Mouse (Mus musculus) heart, adult 8-10 months (tissue): Measurements from ENCODE around the gene Xrcc6. TPM values are rescaled to one million over a fixed set of nuclear protein-coding genes. Genes with fewer than 3 reads are reported as not detected.

Source experiments
- DNase-seq: peaks from one replicate; pipeline ENCODE4 v3.0.0; 2022; ENCODE audit warnings: low spot score
- total RNA-seq, 4 experiments: library from RNA; stranded (reverse); gene quantifications; 2 replicates each; pipeline ENCODE4 v1.2.4; 2022

Xrcc6 gene
- total RNA-seq, 4 experiments from 2014 or later, result 20.9 to 28.1 (median 26.8) TPM

DNA sequence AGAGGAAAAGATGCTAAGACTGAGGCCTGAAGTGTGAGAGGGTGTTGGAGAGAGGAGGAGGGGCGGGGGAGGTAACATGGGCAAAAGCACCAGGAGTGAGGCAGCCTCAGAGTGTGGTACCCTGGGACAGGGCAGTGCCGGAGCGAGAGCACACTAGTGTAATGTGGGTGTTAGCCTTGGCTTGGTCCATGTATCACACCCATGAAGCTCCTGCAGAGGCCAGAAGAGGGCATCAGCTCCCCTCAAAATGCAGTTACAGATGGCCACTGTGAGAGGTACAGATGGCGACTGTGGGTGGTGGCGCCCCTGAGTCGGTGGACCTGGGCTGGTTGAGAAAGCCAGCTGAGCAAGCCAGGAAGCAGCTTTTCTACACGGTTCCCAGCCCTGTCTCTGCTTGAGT is 93.5 kb downstream of the Xrcc6 start:
- no peak for DNase-seq

DNA sequence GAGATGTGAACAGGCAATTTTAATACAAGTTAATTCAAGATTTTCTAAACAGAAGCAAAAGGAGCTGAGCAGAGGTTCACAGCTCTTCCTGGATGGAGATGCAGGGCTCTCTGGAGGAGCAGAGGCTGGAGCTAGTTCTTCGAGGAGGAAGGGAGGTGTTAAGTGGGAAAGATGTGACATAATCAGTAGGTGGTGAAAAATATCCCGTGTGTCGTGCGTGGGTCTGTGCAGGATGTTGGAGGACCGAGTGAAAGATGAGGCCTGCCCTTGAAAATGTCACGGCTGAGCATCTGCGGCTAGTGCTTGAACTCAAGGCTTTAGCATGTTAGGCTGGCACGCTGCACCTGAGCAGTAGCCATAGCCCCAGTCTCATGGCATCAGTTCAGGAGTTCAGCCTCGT is 98.0 kb downstream of the Xrcc6 start:
- DNase-seq, result no peak

DNA sequence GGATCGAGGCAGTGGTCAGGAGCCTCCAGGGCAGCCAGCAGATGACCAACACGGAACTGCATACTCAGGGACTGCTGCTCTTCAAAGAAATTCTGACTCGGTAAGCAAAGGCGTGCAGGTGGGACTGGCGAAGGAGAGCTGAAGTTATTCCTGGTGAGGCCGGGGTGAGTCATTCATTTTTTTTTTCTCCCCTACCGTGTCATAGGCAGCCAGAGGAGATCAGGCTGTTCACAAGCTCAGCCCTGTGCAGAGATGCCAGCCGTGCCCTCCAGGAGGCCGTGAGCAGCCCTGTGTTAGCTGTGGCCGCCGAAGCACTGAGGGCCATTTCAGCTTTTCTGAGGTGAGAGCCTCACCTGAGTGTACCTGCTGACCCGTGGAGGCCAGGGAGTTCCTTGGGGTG is 98.5 kb downstream of the Xrcc6 start:
- no peak for DNase-seq

DNA sequence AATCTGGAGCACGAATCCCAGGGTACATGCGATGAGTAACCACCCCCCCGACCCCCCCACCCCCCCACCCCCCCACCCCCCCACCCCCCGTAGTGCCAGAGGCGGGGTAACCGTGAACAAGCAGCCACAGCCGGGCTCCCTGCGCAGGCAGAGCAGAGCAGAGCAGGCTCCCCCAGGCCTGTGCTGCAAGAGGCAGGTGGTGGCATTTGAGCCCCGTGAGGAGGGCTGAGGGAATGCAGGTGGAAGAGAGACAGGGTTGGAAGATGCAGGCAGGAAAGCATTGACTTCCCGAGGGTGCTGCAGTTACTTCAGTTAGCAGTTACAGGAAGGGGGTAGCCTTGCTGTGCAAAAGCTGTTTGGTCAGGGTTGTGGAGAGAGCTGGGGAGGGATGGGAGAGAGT is 99.6 kb downstream of the Xrcc6 start:
- no peak for DNase-seq

Other genes with a start within 250 kb of the Xrcc6 start
- 10 to 100 TPM; 61.4 to 72.3 (median 65.5) TPM for gene Zc3h7b, start 242.8 kb upstream of the Xrcc6 start, total RNA-seq
- gene Rangap1, start 242.3 kb upstream of the Xrcc6 start, total RNA-seq, result 10 to 100 TPM; 25.4 to 28.6 (median 27.1) TPM
- 100 to 1,000 TPM; 125 to 157 (median 155) TPM for gene Tef, start 185.4 kb upstream of the Xrcc6 start, total RNA-seq
- gene Tob2, start 129.0 kb upstream of the Xrcc6 start, total RNA-seq, result 100 to 1,000 TPM in 1 of 4 experiments, 10 to 100 TPM in 3; 50.6 to 129 (median 74.7) TPM
- gene Phf5a, start 115.9 kb upstream of the Xrcc6 start, total RNA-seq, result 10 to 100 TPM; 31.9 to 39.3 (median 33.9) TPM
- gene Aco2, start 115.5 kb upstream of the Xrcc6 start, total RNA-seq, result 1,000 to 10,000 TPM; 2,119 to 2,448 (median 2,260) TPM
- gene Polr3h, start 61.6 kb upstream of the Xrcc6 start, total RNA-seq, result 10 to 100 TPM in 1 of 4 experiments, 1 to 10 TPM in 3; 7.6 to 10.3 (median 9.6) TPM
- gene Csdc2, start 51.1 kb upstream of the Xrcc6 start, total RNA-seq, result 100 to 1,000 TPM in 1 of 4 experiments, 10 to 100 TPM in 3; 64.7 to 103 (median 72.9) TPM
- gene Pmm1, start 26.9 kb upstream of the Xrcc6 start, total RNA-seq, result 10 to 100 TPM; 25.4 to 39.1 (median 28.2) TPM
- gene 1700029P11Rik, start 7.3 kb upstream of the Xrcc6 start, total RNA-seq, result not detected
- 10 to 100 TPM; 19.5 to 33.9 (median 28.2) TPM for gene Desi1, start 46.0 kb downstream of the Xrcc6 start, total RNA-seq
- 10 to 100 TPM; 43.0 to 55.5 (median 51.3) TPM for gene Snu13, start 59.8 kb downstream of the Xrcc6 start, total RNA-seq
- gene 4930407I10Rik, start 71.3 kb downstream of the Xrcc6 start, total RNA-seq, result not detected
- gene Mei1, start 82.2 kb downstream of the Xrcc6 start, total RNA-seq, result not detected
- 1 to 10 TPM; 3.5 to 4.5 (median 4.2) TPM for gene Ccdc134, start 140.1 kb downstream of the Xrcc6 start, total RNA-seq
- 10 to 100 TPM; 20.0 to 25.1 (median 21.6) TPM for gene Srebf2, start 159.3 kb downstream of the Xrcc6 start, total RNA-seq
- under 1 TPM in 1 of 4 experiments, not detected in 3; 0.26 TPM for gene Shisa8, start 225.0 kb downstream of the Xrcc6 start, total RNA-seq
- under 1 TPM in 1 of 4 experiments, not detected in 3; 0.26 TPM for gene Tnfrsf13c, start 236.5 kb downstream of the Xrcc6 start, total RNA-seq